Mouse (Mus musculus) CH12.LX (cell line): ENCODE data around the gene Il2rb.

Experiments used
- CTCF ChIP-seq, 2 experiments: IDR thresholded peaks in 1 of 2; conservative IDR thresholded peaks in 1 of 2; 2 replicates each; pipeline ENCODE4 v1.5.1; 2011 to 2012; ENCODE audit warnings: low read depth in 2 of 2, low read length in 2 of 2, improper control_type of control experiment in 1 of 2, inconsistent platforms in 1 of 2, mild to moderate bottlenecking in 1 of 2, moderate library complexity in 1 of 2
- ETS1 ChIP-seq: conservative IDR thresholded peaks from 2 replicates; pipeline ENCODE4 v1.6.1; 2012; ENCODE audit warnings: low read depth, mild to moderate bottlenecking, inconsistent platforms, low read length, improper control_type of control experiment, moderate library complexity
- MAX ChIP-seq: IDR thresholded peaks from 2 replicates; pipeline ENCODE4 v1.6.1; 2011; ENCODE audit warnings: low read length, improper control_type of control experiment
- MEF2A ChIP-seq: IDR thresholded peaks from 2 replicates; pipeline ENCODE4 v1.6.1; 2014; ENCODE audit warnings: low read depth, mild to moderate bottlenecking, inconsistent platforms, low read length, improper control_type of control experiment, borderline replicate concordance
- MXI1 ChIP-seq: IDR thresholded peaks from 2 replicates; pipeline ENCODE4 v1.6.1; 2011; ENCODE audit warnings: mild to moderate bottlenecking, low read depth, low read length, improper control_type of control experiment
- MYC ChIP-seq: IDR thresholded peaks from 2 replicates; pipeline ENCODE4 v1.6.1; 2011; ENCODE audit warnings: low read depth, mild to moderate bottlenecking, improper control_type of control experiment, low read length
- POLR2A ChIP-seq: IDR thresholded peaks from 2 replicates; pipeline ENCODE4 v1.6.1; 2011; ENCODE audit warnings: low read depth, mild to moderate bottlenecking, improper control_type of control experiment, low read length
- RCOR1 ChIP-seq: conservative IDR thresholded peaks from 2 replicates; pipeline ENCODE4 v1.6.1; 2012; ENCODE audit warnings: low read depth, mild to moderate bottlenecking, inconsistent platforms, low read length, improper control_type of control experiment
- TCF12 ChIP-seq: IDR thresholded peaks from 2 replicates; pipeline ENCODE4 v1.6.1; 2014; ENCODE audit warnings: low read depth, mild to moderate bottlenecking, inconsistent platforms, low read length, improper control_type of control experiment
- USF1 ChIP-seq: IDR thresholded peaks from 2 replicates; pipeline ENCODE4 v1.6.1; 2014; ENCODE audit warnings: low read depth, mild to moderate bottlenecking, inconsistent platforms, low read length, improper control_type of control experiment
- ZC3H11A ChIP-seq: IDR thresholded peaks from 2 replicates; pipeline ENCODE4 v1.6.1; 2012; ENCODE audit warnings: low read depth, mild to moderate bottlenecking, inconsistent platforms, low read length, improper control_type of control experiment
- ZKSCAN1 ChIP-seq: IDR thresholded peaks from 2 replicates; pipeline ENCODE4 v1.6.1; 2012; ENCODE audit warnings: low read depth, inconsistent platforms, low read length, improper control_type of control experiment, borderline replicate concordance
- ZNF384 ChIP-seq: IDR thresholded peaks from 2 replicates; pipeline ENCODE4 v1.6.1; 2012; ENCODE audit warnings: low read depth, low read length, improper control_type of control experiment, inconsistent platforms

GRCm38 (mm10) chr15:78476878-78477277 lies 18.2 kb downstream of the Il2rb start:
- TF ChIP-seq MXI1 (no peak), CTCF (conservative IDR thresholded peaks at IDR 0.05 in 1 of 2, IDR thresholded peaks at IDR 0.05 in 1 of 2; ENCODE audit: low read depth in 2 of 2, low read length in 2 of 2) (no peak), RCOR1 (no peak), MEF2A (no peak), MYC (no peak), USF1 (no peak), MAX (no peak), POLR2A (no peak), ZC3H11A (no peak), ETS1 (no peak), ZNF384 (no peak), TCF12 (no peak), ZKSCAN1 (no peak)
